In genomic region chr4:32489186-32489585, GRCm38 (mm10) we compare ENCODE assay signal across 19 mouse cellular contexts.
"Had no signal": no experiment of that assay in that cellular context is flagged by ENCODE, and none has a peak within 500 bp of the region (broad histone marks: within the 10 kb centered on the region; RNA-seq: fewer than 3 reads in every experiment).

No protein-coding gene starts in this region.

- H3K4me3 ChIP-seq: liver, embryonic 13.5 days; liver, embryonic 15.5 days; lung, embryonic 15.5 days; megakaryocyte, embryonic 14.5 days; midbrain, embryonic 12.5 days; neural tube, embryonic 13.5 days; stomach, embryonic 15.5 days had no signal

- H3K4me2 ChIP-seq: liver, embryonic 13.5 days; liver, embryonic 15.5 days; lung, embryonic 15.5 days; midbrain, embryonic 12.5 days; neural tube, embryonic 13.5 days; stomach, embryonic 15.5 days had no signal

- ATAC-seq: liver, postnatal 0 days; lung, postnatal 0 days; midbrain, embryonic 16.5 days had no signal

- H3K27me3 ChIP-seq: liver, embryonic 13.5 days; liver, embryonic 15.5 days; lung, embryonic 15.5 days; midbrain, embryonic 12.5 days; neural tube, embryonic 13.5 days; stomach, embryonic 15.5 days had no signal

- H3K9ac ChIP-seq: liver, embryonic 13.5 days; liver, embryonic 15.5 days; liver, postnatal 0 days; lung, embryonic 15.5 days; midbrain, embryonic 12.5 days; neural tube, embryonic 13.5 days; stomach, embryonic 15.5 days had no signal

- H3K27ac ChIP-seq: liver, embryonic 13.5 days; liver, embryonic 15.5 days; lung, embryonic 15.5 days; macrophage; midbrain, embryonic 12.5 days; neural tube, embryonic 13.5 days; stomach, embryonic 15.5 days; stomach, postnatal 0 days had no signal

- H3K9me3 ChIP-seq: liver, embryonic 13.5 days; liver, embryonic 15.5 days; lung, embryonic 15.5 days; midbrain, embryonic 12.5 days; neural tube, embryonic 13.5 days; stomach, embryonic 15.5 days had no signal

- H3K36me3 ChIP-seq: liver, embryonic 13.5 days; liver, embryonic 15.5 days; lung, embryonic 15.5 days; midbrain, embryonic 12.5 days; neural tube, embryonic 13.5 days; stomach, embryonic 15.5 days had no signal

- H3K4me1 ChIP-seq: liver, embryonic 13.5 days; liver, embryonic 15.5 days had no signal

- DNase-seq: liver, embryonic 13.5 days; liver, postnatal 0 days; lung, adult 2 months; lung, postnatal 14 days; lung, postnatal 36 days; midbrain, embryonic 14.5 days; right cerebral cortex, postnatal 14 days; thymus, postnatal 14 days; thymus, postnatal 36 days had no signal
